Mouse (Mus musculus) R1 (cell line): ENCODE results near the gene AW549877.
A peak's percentile ranks its signal among the peaks of the same experiment; 100 is the strongest.

Source experiments
- DNase-seq: peaks from one replicate; pipeline ENCODE4 v3.0.0-alpha.2; 2018; ENCODE audit warnings: low read depth, low spot score

The AW549877 gene

GRCm38 (mm10) chr15:3995448-3996266 lies at the start of gene AW549877:
Gene AW549877 (minus strand): TSS chr15:3995744.
- peak; percentile 99 for DNase-seq

GRCm38 (mm10) chr15:4043032-4043471 lies 47.5 kb upstream of the AW549877 start:
- peak; percentile 42 for DNase-seq

- DNase-seq: no peak
These were observed 46.9 kb upstream of the AW549877 start for GRCm38 (mm10) chr15:4042423-4042822.

- peak; percentile 32 for DNase-seq
These were observed 37.8 kb upstream of the AW549877 start for GRCm38 (mm10) chr15:4033168-4034004.

GRCm38 (mm10) chr15:4028960-4029359 lies 33.4 kb upstream of the AW549877 start:
- no peak for DNase-seq

GRCm38 (mm10) chr15:4028411-4028700 lies 32.8 kb upstream of the AW549877 start:
- peak; percentile 13 for DNase-seq

- peak; percentile 54 for DNase-seq
These were observed 32.3 kb upstream of the AW549877 start for GRCm38 (mm10) chr15:4027671-4028410.

- DNase-seq: peak; percentile 79
These were observed 31.5 kb upstream of the AW549877 start for GRCm38 (mm10) chr15:4026831-4027584.

GRCm38 (mm10) chr15:4026231-4026773 lies 30.8 kb upstream of the AW549877 start, which contains the start of gene Oxct1:
Gene Oxct1 (plus strand): TSS chr15:4026383.
- peak; percentile 94 for DNase-seq

- DNase-seq: no peak
These were observed 30.0 kb upstream of the AW549877 start for GRCm38 (mm10) chr15:4025508-4025904.

- no peak for DNase-seq
These were observed 29.4 kb upstream of the AW549877 start for GRCm38 (mm10) chr15:4024726-4025507.

- DNase-seq: no peak
These were observed 28.2 kb upstream of the AW549877 start for GRCm38 (mm10) chr15:4023747-4024146.

- DNase-seq: no peak
These were observed 25.2 kb upstream of the AW549877 start for GRCm38 (mm10) chr15:4020711-4021110.

- no peak for DNase-seq
These were observed 18.3 kb upstream of the AW549877 start for GRCm38 (mm10) chr15:4013873-4014272.

GRCm38 (mm10) chr15:4000536-4000935 lies 5.0 kb upstream of the AW549877 start:
- DNase-seq: no peak

GRCm38 (mm10) chr15:3999144-3999543 lies 3.6 kb upstream of the AW549877 start:
- peak; percentile 87 for DNase-seq

GRCm38 (mm10) chr15:3996267-3997010 lies 895 bp upstream of the AW549877 start:
- DNase-seq: peak; percentile 79

- no peak for DNase-seq
These were observed 594 bp downstream of the AW549877 start for GRCm38 (mm10) chr15:3994852-3995447.

- DNase-seq: peak; percentile 55
These were observed 7.6 kb downstream of the AW549877 start for GRCm38 (mm10) chr15:3987981-3988380.
